Comparison of ENCODE assay signal across 8 mouse cellular contexts in the genomic region with DNA sequence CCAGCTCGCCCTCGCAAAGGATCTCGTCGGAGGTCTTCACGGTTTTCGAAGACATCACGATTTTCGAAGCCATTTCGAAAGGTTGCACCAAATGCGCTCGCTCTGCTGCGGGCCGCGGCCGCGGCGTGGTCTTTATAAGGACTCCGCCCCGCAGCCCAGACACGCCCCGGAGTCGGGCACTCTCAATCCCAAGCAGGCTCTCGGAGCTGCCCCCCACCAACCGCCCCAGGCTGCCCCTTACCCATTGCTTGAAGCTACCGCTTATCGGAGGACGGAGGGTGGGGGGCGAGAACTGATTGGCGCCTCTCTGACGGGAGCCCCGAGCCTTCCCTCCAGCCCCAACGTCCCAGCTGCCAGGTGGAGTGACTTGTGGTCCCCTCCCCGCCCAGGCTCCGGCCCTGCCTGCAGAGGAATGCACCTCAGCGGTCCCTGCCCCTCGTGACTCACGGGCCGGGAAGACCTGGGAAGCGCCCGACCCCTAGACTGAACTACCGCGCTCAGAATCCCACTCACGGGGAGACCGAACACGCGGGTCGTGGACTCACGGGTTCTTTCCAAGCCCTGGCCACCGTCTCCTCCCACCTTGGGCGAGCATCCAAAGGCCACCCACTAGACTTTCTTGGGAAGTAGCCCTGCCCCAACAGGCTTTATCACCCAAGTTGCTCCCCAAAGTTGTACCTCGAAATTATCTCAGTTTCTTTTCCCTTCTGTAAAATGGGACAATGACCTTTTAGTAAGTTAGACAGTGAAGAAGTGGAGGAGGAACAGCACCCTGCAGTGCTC. TPM values are rescaled to one million over a fixed set of nuclear protein-coding genes. Genes with fewer than 3 reads are reported as not detected.
DNase-seq lines count a peak whose midpoint lies in the region; ATAC-seq and TF ChIP-seq lines count a peak whose summit lies in the region.

A gene (minus strand): TSS at position 733 of the 783 bp plus-strand sequence.

- H3K36me3 ChIP-seq in E14TG2a.4 (ENCODE audit: insufficient read depth, low read length), result peaks cover 6% of the 10 kb centered on the region; the same call in 1 of the 2 replicates
- H3K36me3 ChIP-seq in forebrain, embryonic 14.5 days (ENCODE audit: control insufficient read depth, insufficient read depth, low read length), result no peaks in the 10 kb centered on the region
- no peaks in the 10 kb centered on the region for H3K36me3 ChIP-seq in lung, embryonic 16.5 days (ENCODE audit: control insufficient read depth, insufficient read depth, low read length)
- H3K36me3 ChIP-seq in stomach, postnatal 0 days (ENCODE audit: control insufficient read depth, insufficient read depth, low read length), result no peaks in the 10 kb centered on the region

- WGBS in forebrain, embryonic 14.5 days, result 7% methylated on average over 51 of the region's 51 CpGs
- whole genome bisulfite sequencing in lung, embryonic 16.5 days, result 2% methylated on average over 51 of the region's 51 CpGs
- 2% methylated on average over 51 of the region's 51 CpGs for WGBS in stomach, postnatal 0 days

- CTCF ChIA-PET in Patski (lab: Charles Lee), result interaction anchor here (1.1 kb wide), 1 partner anchor 10 kb away, joined by 3 read pairs; no protein-coding TSS in a partner anchor

- peak within 1 kb of the TSS; percentile 47 for H3K9ac ChIP-seq in forebrain, embryonic 14.5 days (ENCODE audit: low read length)
- peak within 1 kb of the TSS; percentile 59 for H3K9ac ChIP-seq in lung, embryonic 16.5 days (ENCODE audit: low read length)
- H3K9ac ChIP-seq in stomach, postnatal 0 days (ENCODE audit: low read length), result peak within 1 kb of the TSS; percentile 50

- DNase-seq in Patski (ENCODE audit: low read depth, low spot score), result no peak
- DNase-seq in forebrain, embryonic 14.5 days (ENCODE audit: low spot score), result peak; percentile 25
- DNase-seq in kidney, adult 8-10 months, result peak; percentile 44 to 68
- peak; percentile 69 for DNase-seq in stomach, postnatal 0 days (ENCODE audit: low spot score)
- DNase-seq in cerebellum, adult 9-11 months, result no peak
- DNase-seq in thymus, postnatal 10 days (ENCODE audit: low spot score in 2 of 2), result no peak

- H3K27ac ChIP-seq in forebrain, embryonic 14.5 days (ENCODE audit: low read depth, low read length), result no peak within 1 kb of the TSS
- H3K27ac ChIP-seq in lung, embryonic 16.5 days (ENCODE audit: low read length), result peak within 1 kb of the TSS; percentile 56; the same call in 1 of the 2 replicates
- H3K27ac ChIP-seq in stomach, postnatal 0 days (replicated peaks), result peak within 1 kb of the TSS; percentile 24; the same call in 1 of the 2 replicates

- peak within 1 kb of the TSS; percentile 81 for H3K4me3 ChIP-seq in E14TG2a.4 (replicated peaks; ENCODE audit: low read length)
- H3K4me3 ChIP-seq in forebrain, embryonic 14.5 days (ENCODE audit: low read depth, low read length), result peak within 1 kb of the TSS; percentile 37
- H3K4me3 ChIP-seq in lung, embryonic 16.5 days (ENCODE audit: low read length), result peak within 1 kb of the TSS; percentile 53
- peak within 1 kb of the TSS; percentile 44 for H3K4me3 ChIP-seq in stomach, postnatal 0 days (ENCODE audit: low read depth, low read length)

- H3K4me1 ChIP-seq in E14TG2a.4 (replicated peaks; ENCODE audit: low read depth, low read length), result peaks cover 76% of the 10 kb centered on the region
- no peaks in the 10 kb centered on the region; the same call in 1 of the 2 replicates for H3K4me1 ChIP-seq in forebrain, embryonic 14.5 days (ENCODE audit: control insufficient read depth, insufficient read depth, low read length)
- H3K4me1 ChIP-seq in lung, embryonic 16.5 days (replicated peaks; ENCODE audit: control insufficient read depth, insufficient read depth, low read length), result peaks cover 12% of the 10 kb centered on the region
- H3K4me1 ChIP-seq in stomach, postnatal 0 days (replicated peaks; ENCODE audit: control insufficient read depth, insufficient read depth), result peaks cover 3% of the 10 kb centered on the region

- no peaks in the 10 kb centered on the region for H3K9me3 ChIP-seq in E14TG2a.4 (ENCODE audit: low read length)
- no peaks in the 10 kb centered on the region for H3K9me3 ChIP-seq in forebrain, embryonic 14.5 days (replicated peaks; ENCODE audit: control insufficient read depth, low read length)
- H3K9me3 ChIP-seq in lung, embryonic 16.5 days (ENCODE audit: control insufficient read depth, low read length), result no peaks in the 10 kb centered on the region
- H3K9me3 ChIP-seq in stomach, postnatal 0 days (ENCODE audit: control insufficient read depth, low read length), result no peaks in the 10 kb centered on the region

- TF ChIP-seq EP300 in stomach, postnatal 0 days (optimal IDR thresholded peaks at IDR 0.05), result no peak

- in situ Hi-C loops in Patski (cut with MboI; ENCODE audit: low pct_unique_long_range_greater_than_20kb), result no loop called here

- peak; percentile 13 for ATAC-seq in Patski
- peak; percentile 47; the same call in 1 of the 2 replicates for ATAC-seq in forebrain, embryonic 14.5 days
- ATAC-seq in lung, embryonic 16.5 days (ENCODE audit: low read depth), result peak; percentile 52; the same call in 1 of the 2 replicates
- peak; percentile 39 for ATAC-seq in stomach, postnatal 0 days (ENCODE audit: low FRiP score, low TSS enrichment)

- POLR2A ChIA-PET in Patski (lab: Charles Lee), result interaction anchor here (0.6 kb wide), 1 partner anchor 126 kb away, joined by 7 read pairs; no protein-coding TSS in a partner anchor

- TF ChIP-seq CTCF in E14TG2a.4 (conservative IDR thresholded peaks at IDR 0.05; ENCODE audit: low read length) (no peak), Patski (IDR thresholded peaks at IDR 0.05) (no peak)
- TF ChIP-seq CTCF in stomach, postnatal 0 days (IDR thresholded peaks at IDR 0.05; ENCODE audit: low read depth), result no peak

- peaks cover 48% of the 10 kb centered on the region for H3K27me3 ChIP-seq in E14TG2a.4 (ENCODE audit: insufficient read depth, low read length)
- peaks cover 11% of the 10 kb centered on the region for H3K27me3 ChIP-seq in Patski
- peaks cover 45% of the 10 kb centered on the region for H3K27me3 ChIP-seq in forebrain, embryonic 14.5 days (replicated peaks; ENCODE audit: control insufficient read depth, insufficient read depth, low read length)
- peaks cover 34% of the 10 kb centered on the region for H3K27me3 ChIP-seq in lung, embryonic 16.5 days (ENCODE audit: control insufficient read depth, insufficient read depth, low read depth, low read length)
- no peaks in the 10 kb centered on the region for H3K27me3 ChIP-seq in stomach, postnatal 0 days (ENCODE audit: control insufficient read depth, insufficient read depth, low read length)

- H3K4me2 ChIP-seq in forebrain, embryonic 14.5 days (ENCODE audit: low read length), result peak within 1 kb of the TSS; percentile 68
- peak within 1 kb of the TSS; percentile 91 for H3K4me2 ChIP-seq in lung, embryonic 16.5 days (ENCODE audit: low read depth, low read length)
- peak within 1 kb of the TSS; percentile 87 for H3K4me2 ChIP-seq in stomach, postnatal 0 days (replicated peaks; ENCODE audit: low read depth)

RNA-seq across cellular contexts. Expression of the gene that starts here (rescaled TPM):
- polyA plus RNA-seq in Patski (2021), result not detected
- polyA plus RNA-seq in forebrain, embryonic 14.5 days (2014; fragmentation: Nextera tagmentation; extraction: Ambion mirVana), result 0.32 TPM in 1 of 2 replicates, not detected in the other
- 5.4 and 6.2 TPM in 2 replicates for polyA plus RNA-seq in lung, embryonic 16.5 days (2015; fragmentation: Nextera tagmentation; extraction: Ambion mirVana)
- 15.3 and 16.8 TPM in 2 replicates for polyA plus RNA-seq in stomach, postnatal 0 days (2015; fragmentation: Nextera tagmentation; extraction: Ambion mirVana)

Comparison
In these comparisons a context has a peak if more than half of its experiments do, and no peak if none do; other contexts are left out.
1. Peak in ATAC-seq in Patski; RNA of the gene not detected or under 1 TPM.
2. Peak in DNase-seq, ATAC-seq, H3K4me3 ChIP-seq, H3K9ac ChIP-seq and H3K4me2 ChIP-seq in forebrain, embryonic 14.5 days; RNA of the gene not detected or under 1 TPM.
3. DNase-seq: peak in kidney, adult 8-10 months (2 of 2) and stomach, postnatal 0 days (single experiment); none in Patski (single experiment), cerebellum, adult 9-11 months (single experiment) and thymus, postnatal 10 days (0 of 2).
4. Peak in every context shown above with its lines, with median percentiles within 50 percentile points of each other: H3K4me3 ChIP-seq, ATAC-seq, H3K4me2 ChIP-seq and H3K9ac ChIP-seq.